Mouse (Mus musculus) MEL (cell line): ENCODE measurements around the gene Fyn. TPM values are rescaled to one million over a fixed set of nuclear protein-coding genes. Genes with fewer than 3 reads are reported as not detected.

Experiments
- DNase-seq: peaks from one replicate; pipeline ENCODE4 v3.0.0; 2011; ENCODE audit warnings: low read depth, low spot score
- H3K27ac ChIP-seq: 2 replicates; pipeline ENCODE4 v1.5.1; 2012; ENCODE audit warnings: low read depth, mild to moderate bottlenecking, control low read depth, low read length, moderate library complexity; ENCODE audit not compliant: control insufficient read depth
- H3K27me3 ChIP-seq, 2 experiments: fragments of 150-350 bp in 1 of 2; sonication (generic) in 1 of 2; 2 replicates each; pipeline ENCODE4 v1.6.1; 2012; ENCODE audit warnings: low read length in 2 of 2, mild to moderate bottlenecking in 2 of 2, improper control_type of control experiment in 1 of 2, moderate library complexity in 1 of 2; ENCODE audit not compliant: insufficient read depth in 2 of 2, control insufficient read depth in 1 of 2
- H3K36me3 ChIP-seq, 2 experiments: 2 replicates each; pipeline ENCODE4 v1.6.1; 2012 to 2014; ENCODE audit warnings: low read length in 2 of 2, improper control_type of control experiment in 1 of 2, inconsistent platforms in 1 of 2, mild to moderate bottlenecking in 1 of 2; ENCODE audit not compliant: insufficient read depth in 2 of 2, control insufficient read depth in 1 of 2
- H3K4me1 ChIP-seq, 2 experiments: fragments of 150-350 bp in 1 of 2; sonication (generic) in 1 of 2; 2 replicates each; pipeline ENCODE4 v1.6.1; 2012; ENCODE audit warnings: low read length in 2 of 2, improper control_type of control experiment in 1 of 2, mild to moderate bottlenecking in 1 of 2; ENCODE audit not compliant: insufficient read depth in 2 of 2, control insufficient read depth in 1 of 2
- H3K4me3 ChIP-seq, 2 experiments: fragments of 150-350 bp in 1 of 2; sonication (generic) in 1 of 2; 2 replicates each; pipeline ENCODE4 v1.5.1; 2012; ENCODE audit warnings: low read depth in 2 of 2, low read length in 2 of 2, mild to moderate bottlenecking in 2 of 2, moderate library complexity in 2 of 2, control low read depth in 1 of 2, improper control_type of control experiment in 1 of 2; ENCODE audit not compliant: control insufficient read depth in 1 of 2, insufficient read depth in 1 of 2
- H3K79me2 ChIP-seq: 2 replicates; pipeline ENCODE4 v1.6.1; 2012; ENCODE audit warnings: mild to moderate bottlenecking, low read length, moderate library complexity; ENCODE audit not compliant: control insufficient read depth, poor library complexity, insufficient read depth
- H3K9ac ChIP-seq: 2 replicates; pipeline ENCODE4 v1.6.1; 2012; ENCODE audit warnings: low read depth, mild to moderate bottlenecking, control low read depth, low read length, moderate library complexity; ENCODE audit not compliant: control insufficient read depth, poor library complexity, severe bottlenecking
- H3K9me3 ChIP-seq: fragments of 150-350 bp; sonication (generic); replicated peaks from 2 replicates; pipeline ENCODE4 v1.6.1; 2012; ENCODE audit warnings: mild to moderate bottlenecking, low read length, improper control_type of control experiment, moderate library complexity; ENCODE audit not compliant: insufficient read depth
- CHD1 ChIP-seq: IDR thresholded peaks from 2 replicates; pipeline ENCODE4 v1.6.1; 2012; ENCODE audit warnings: low read depth, mild to moderate bottlenecking, inconsistent platforms, low read length, improper control_type of control experiment
- CHD2 ChIP-seq: IDR thresholded peaks from 2 replicates; pipeline ENCODE4 v1.6.1; 2011; ENCODE audit warnings: low read length, improper control_type of control experiment
- CTCF ChIP-seq, 3 experiments: IDR thresholded peaks in 2 of 3; conservative IDR thresholded peaks in 1 of 3; 2 replicates each; pipeline ENCODE4 v1.5.1; 2011 to 2012; ENCODE audit warnings: low read length in 3 of 3, low read depth in 2 of 3, mild to moderate bottlenecking in 2 of 3, improper control_type of control experiment in 1 of 3, inconsistent platforms in 1 of 3, mixed read lengths in 1 of 3, moderate library complexity in 1 of 3; ENCODE audit not compliant: control insufficient read depth in 1 of 3, insufficient read depth in 1 of 3, poor library complexity in 1 of 3, severe bottlenecking in 1 of 3
- E2F4 ChIP-seq: IDR thresholded peaks from 2 replicates; pipeline ENCODE4 v1.6.1; 2011; ENCODE audit warnings: low read depth, low read length, improper control_type of control experiment, borderline replicate concordance
- ELF1 ChIP-seq: IDR thresholded peaks from 2 replicates; pipeline ENCODE4 v1.6.1; 2014; ENCODE audit warnings: low read depth, mild to moderate bottlenecking, inconsistent platforms, low read length, improper control_type of control experiment, moderate library complexity
- EP300 ChIP-seq, 2 experiments: IDR thresholded peaks; 2 replicates each; pipeline ENCODE4 v1.6.1; 2011; ENCODE audit warnings: improper control_type of control experiment in 2 of 2, low read length in 2 of 2, low read depth in 1 of 2, mild to moderate bottlenecking in 1 of 2
- GABPA ChIP-seq: IDR thresholded peaks from 2 replicates; pipeline ENCODE4 v1.6.1; 2012; ENCODE audit warnings: low read depth, mild to moderate bottlenecking, inconsistent platforms, low read length, improper control_type of control experiment, moderate library complexity
- MAFK ChIP-seq: IDR thresholded peaks from 2 replicates; pipeline ENCODE4 v1.6.1; 2011; ENCODE audit warnings: low read depth, mild to moderate bottlenecking, low read length, improper control_type of control experiment, borderline replicate concordance
- MEF2A ChIP-seq: IDR thresholded peaks from 2 replicates; pipeline ENCODE4 v1.6.1; 2014; ENCODE audit warnings: low read depth, mild to moderate bottlenecking, inconsistent platforms, low read length, improper control_type of control experiment; ENCODE audit not compliant: poor library complexity, insufficient replicate concordance, severe bottlenecking; ENCODE audit errors: extremely low read depth
- POLR2A ChIP-seq, 2 experiments: IDR thresholded peaks; 2 replicates each; pipeline ENCODE4 v1.6.1; 2011 to 2012; ENCODE audit warnings: low read length in 2 of 2, mild to moderate bottlenecking in 2 of 2, control low read depth in 1 of 2, improper control_type of control experiment in 1 of 2, low read depth in 1 of 2, moderate library complexity in 1 of 2; ENCODE audit not compliant: control insufficient read depth in 1 of 2, insufficient read depth in 1 of 2, poor library complexity in 1 of 2
- POLR2AphosphoS2 ChIP-seq: IDR thresholded peaks from 2 replicates; pipeline ENCODE4 v1.6.1; 2011; ENCODE audit warnings: low read length, improper control_type of control experiment
- POLR2AphosphoS5 ChIP-seq: IDR thresholded peaks from 2 replicates; pipeline ENCODE4 v1.6.1; 2012; ENCODE audit warnings: low read depth, borderline replicate concordance, mild to moderate bottlenecking, inconsistent platforms, low read length, moderate library complexity, mixed read lengths
- RCOR1 ChIP-seq: IDR thresholded peaks from 2 replicates; pipeline ENCODE4 v1.6.1; 2012; ENCODE audit warnings: low read depth, mild to moderate bottlenecking, inconsistent platforms, low read length, improper control_type of control experiment
- SIN3A ChIP-seq: IDR thresholded peaks from 2 replicates; pipeline ENCODE4 v1.6.1; 2012; ENCODE audit warnings: low read length, improper control_type of control experiment, inconsistent platforms
- TAL1 ChIP-seq: IDR thresholded peaks from 2 replicates; pipeline ENCODE4 v1.6.1; 2012; ENCODE audit warnings: mild to moderate bottlenecking, inconsistent platforms, low read length, moderate library complexity, mixed read lengths
- TBP ChIP-seq: IDR thresholded peaks from 2 replicates; pipeline ENCODE4 v1.8.0; 2011; ENCODE audit warnings: low read depth, low read length, improper control_type of control experiment
- UBTF ChIP-seq: IDR thresholded peaks from 2 replicates; pipeline ENCODE4 v1.6.1; 2012; ENCODE audit warnings: low read depth, mild to moderate bottlenecking, inconsistent platforms, low read length, improper control_type of control experiment, moderate library complexity, borderline replicate concordance; ENCODE audit not compliant: insufficient read depth
- USF2 ChIP-seq, 2 experiments: IDR thresholded peaks; 2 replicates each; pipeline ENCODE4 v1.6.1; 2011 to 2012; ENCODE audit warnings: improper control_type of control experiment in 2 of 2, low read length in 2 of 2, borderline replicate concordance in 1 of 2, inconsistent platforms in 1 of 2, low read depth in 1 of 2, mild to moderate bottlenecking in 1 of 2; ENCODE audit not compliant: insufficient read depth in 1 of 2
- ZNF384 ChIP-seq: IDR thresholded peaks from 2 replicates; pipeline ENCODE4 v1.6.1; 2012; ENCODE audit warnings: low read depth, mild to moderate bottlenecking, inconsistent platforms, low read length, improper control_type of control experiment
- polyA plus RNA-seq, 2 experiments: library from polyadenylated mRNA; stranded (reverse) in 1 of 2; unstranded in 1 of 2; fragments of >175 nt in 1 of 2; fragments of >200 nt in 1 of 2; gene quantifications; 2 replicates each; pipeline versions ENCODE4 v1.2.1 to v1.2.4; 2012; ENCODE audit warnings: low replicate concordance in 2 of 2, low read depth in 1 of 2; ENCODE audit not compliant: insufficient read length in 2 of 2, insufficient read depth in 1 of 2, missing spikeins in 1 of 2
- total RNA-seq: library from RNA; depleted of rRNA; stranded (reverse); fragments of 300-350 nt; gene quantifications from 2 replicates; pipeline ENCODE4 v1.2.3, GENCODE M21; 2012

Gene Fyn
- total and polyA plus RNA-seq, 3 experiments, result 0.03 TPM; not detected in 2

GRCm38 (mm10) chr10:39412826-39413620 lies 44.4 kb downstream of the Fyn start:
- no peaks in the 10 kb centered on the region for H3K79me2 ChIP-seq
- H3K9me3 ChIP-seq, result no peaks in the 10 kb centered on the region
- H3K4me3 ChIP-seq, result peak overlapping the region in 1 of 2 experiments; percentile 1; a peak in 2 of 4 replicates
- peaks cover 0 to 4% of the 10 kb centered on the region in 2 experiments; a peak in 1 of 4 replicates for H3K4me1 ChIP-seq
- H3K9ac ChIP-seq, result no peak overlapping the region
- TF ChIP-seq MEF2A (no peak), E2F4 (no peak), ELF1 (no peak), POLR2AphosphoS5 (no peak), SIN3A (no peak), GABPA (no peak), USF2 (IDR thresholded peaks at IDR 0.05; ENCODE audit: borderline replicate concordance in 1 of 2, insufficient read depth in 1 of 2, low read depth in 1 of 2, low read length in 2 of 2) (no peak)
- no peaks in the 10 kb centered on the region for H3K36me3 ChIP-seq
- peak; percentile 55 for DNase-seq
- H3K27ac ChIP-seq, result no peak overlapping the region
- no peaks in the 10 kb centered on the region for H3K27me3 ChIP-seq

- H3K4me3 ChIP-seq, result no peak overlapping the region
- H3K9me3 ChIP-seq, result no peaks in the 10 kb centered on the region
- H3K36me3 ChIP-seq, result no peaks in the 10 kb centered on the region
- H3K9ac ChIP-seq, result no peak overlapping the region
- H3K4me1 ChIP-seq, result peaks cover 0 to 4% of the 10 kb centered on the region in 2 experiments; a peak in 1 of 4 replicates
- TF ChIP-seq TAL1 (no peak), EP300 (IDR thresholded peaks at IDR 0.05; ENCODE audit: low read depth in 1 of 2, low read length in 2 of 2) (no peak), CHD1 (no peak), POLR2AphosphoS2 (no peak), CTCF (IDR thresholded peaks at IDR 0.05 in 2 of 3, conservative IDR thresholded peaks at IDR 0.05 in 1 of 3; ENCODE audit: control insufficient read depth in 1 of 3, insufficient read depth in 1 of 3, low read depth in 2 of 3, low read length in 3 of 3, poor library complexity in 1 of 3, severe bottlenecking in 1 of 3) (no peak), CHD2 (no peak), UBTF (no peak), TBP (no peak), RCOR1 (no peak), POLR2A (IDR thresholded peaks at IDR 0.05; ENCODE audit: control insufficient read depth in 1 of 2, insufficient read depth in 1 of 2, low read depth in 1 of 2, low read length in 2 of 2, poor library complexity in 1 of 2) (no peak), ZNF384 (no peak), MAFK (no peak)
- no peak overlapping the region for H3K27ac ChIP-seq
- no peaks in the 10 kb centered on the region for H3K27me3 ChIP-seq
- no peak for DNase-seq
- H3K79me2 ChIP-seq, result no peaks in the 10 kb centered on the region
Measured at GRCm38 (mm10) chr10:39414068-39414467, 45.4 kb downstream of the Fyn start.
